Mouse (Mus musculus) heart, postnatal 0 days (tissue): Measurements from ENCODE around the gene Adam10. TPM values are rescaled to one million over a fixed set of nuclear protein-coding genes. Genes with fewer than 3 reads are reported as not detected.

Experiments used
- ATAC-seq: fragments of 200-750 bp; cut with Nextera tagmentation; 2 replicates; pipeline ENCODE4 v1.8.0; 2017; ENCODE audit warnings: low read depth, moderate number of reproducible peaks, moderate library complexity; ENCODE audit not compliant: insufficient read depth
- DNase-seq: peaks from one replicate; pipeline ENCODE4 v3.0.0-alpha.2; 2016; ENCODE audit warnings: low spot score
- H3K27ac ChIP-seq: fragments of 300-500 bp; sonication (generic); 2 replicates; pipeline ENCODE4 v1.5.1; 2014; ENCODE audit warnings: low read depth, mild to moderate bottlenecking
- H3K27me3 ChIP-seq: fragments of 300-500 bp; sonication (generic); 2 replicates; pipeline ENCODE4 v1.6.1; 2014; ENCODE audit warnings: low read length, mixed read lengths; ENCODE audit not compliant: control insufficient read depth, insufficient read depth
- H3K36me3 ChIP-seq: fragments of 300-500 bp; sonication (generic); replicated peaks from 2 replicates; pipeline ENCODE4 v1.6.1; 2014; ENCODE audit warnings: low read length, mixed read lengths; ENCODE audit not compliant: control insufficient read depth, insufficient read depth
- H3K4me1 ChIP-seq: fragments of 300-500 bp; sonication (generic); 2 replicates; pipeline ENCODE4 v1.6.1; 2014; ENCODE audit warnings: antibody characterized with exemption; ENCODE audit not compliant: control insufficient read depth, insufficient read depth
- H3K4me2 ChIP-seq: fragments of 300-500 bp; sonication (generic); 2 replicates; pipeline ENCODE4 v1.6.1; 2014; ENCODE audit warnings: low read depth, mild to moderate bottlenecking, low read length, moderate library complexity
- H3K4me3 ChIP-seq: fragments of 300-500 bp; sonication (generic); 2 replicates; pipeline ENCODE4 v1.5.1; 2014; ENCODE audit warnings: low read depth, low read length
- H3K9ac ChIP-seq: fragments of 300-500 bp; sonication (generic); replicated peaks from 2 replicates; pipeline ENCODE4 v1.6.1; 2014; ENCODE audit warnings: low read depth, low read length, mixed read lengths
- H3K9me3 ChIP-seq: fragments of 300-500 bp; sonication (generic); replicated peaks from 2 replicates; pipeline ENCODE4 v1.6.1; 2016; ENCODE audit warnings: low read length; ENCODE audit not compliant: control insufficient read depth
- CTCF ChIP-seq: IDR thresholded peaks from 2 replicates; pipeline ENCODE4 v1.5.1; 2016; ENCODE audit warnings: antibody characterized with exemption, control low read depth, low read depth
- EP300 ChIP-seq: IDR thresholded peaks from 2 replicates; pipeline ENCODE4 v1.6.1; 2016; ENCODE audit warnings: antibody characterized with exemption, low read depth
- WGBS: fragments of 180-500 bp; shearing (Covaris S2); extraction: QIAGEN DNeasy Blood & Tissue Kit; methylation state at CpG from one replicate; pipeline ENCODE4 v1.1.7; 2014; 5-methylcytosine and 5-hydroxymethylcytosine counted together
- polyA plus RNA-seq: library from polyadenylated mRNA; unstranded; fragments of >200 nt; fragmentation: Nextera tagmentation; extraction: Ambion mirVana; gene quantifications from 2 replicates; pipeline ENCODE4 v1.2.1, GENCODE M21; 2015
- total RNA-seq: library from RNA; depleted of rRNA; stranded (reverse); fragments of >200 nt; gene quantifications from 2 replicates; pipeline ENCODE4 v1.2.3, GENCODE M21; 2014; ENCODE audit warnings: low replicate concordance

Adam10 gene
- total and polyA plus RNA-seq, 2 experiments from 2014 or later: 15.0 to 39.9 TPM

DNA sequence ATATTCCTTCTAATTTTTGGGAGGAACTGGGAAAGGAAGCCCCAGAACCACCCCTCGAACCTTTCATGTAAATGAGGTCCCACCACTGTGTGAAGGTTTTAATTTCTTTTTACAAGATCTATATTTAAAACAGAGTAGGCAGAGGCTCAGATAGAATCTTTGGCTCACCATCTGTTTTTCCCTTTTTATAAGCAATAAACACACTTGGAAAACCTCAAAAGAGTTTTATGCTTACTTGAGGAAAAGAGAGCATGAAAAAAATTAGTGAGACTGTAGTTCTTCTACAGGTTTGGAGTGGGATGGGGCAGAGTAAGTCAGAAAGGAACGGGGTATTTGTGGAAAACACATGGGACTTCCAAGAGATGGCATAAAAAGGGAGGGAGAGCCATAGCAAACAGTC lies 26.6 kb upstream of the Adam10 start:
- 81% methylated on average over 2 of the region's 2 CpGs for WGBS
- Histone ChIP-seq H3K36me3 (0 out of 2 replicates have a peak, but pooled peaks cover 2% of the 10 kb centered on the region), H3K4me1 (peaks cover 22% of the 10 kb centered on the region), H3K4me3 (no peak overlapping the region), H3K9me3 (no peaks in the 10 kb centered on the region), H3K9ac (no peak overlapping the region), H3K4me2 (no peak overlapping the region), H3K27me3 (no peaks in the 10 kb centered on the region), H3K27ac (no peak overlapping the region)
- TF ChIP-seq CTCF (no peak), EP300 (no peak)
- no peak for DNase-seq
- ATAC-seq: no peak

DNA sequence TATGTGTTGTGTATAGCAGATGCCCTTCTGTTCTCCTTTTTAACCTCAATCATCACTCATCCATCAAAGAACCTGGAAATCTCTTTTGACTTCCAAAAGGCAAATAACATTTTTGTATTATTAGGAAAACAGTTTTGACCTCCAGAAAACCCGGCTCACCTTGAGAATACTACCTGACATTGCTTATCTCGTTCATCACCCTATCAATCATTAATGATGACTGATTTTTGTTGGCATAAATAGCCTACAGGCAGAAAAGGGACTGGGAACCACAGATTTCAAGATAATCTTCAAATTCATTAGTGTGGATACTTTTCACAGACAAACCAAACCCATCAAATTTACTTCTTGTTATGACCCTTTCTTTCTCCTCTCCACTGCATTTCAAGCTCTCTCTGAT lies 24.9 kb upstream of the Adam10 start:
- no peak overlapping the region for H3K4me2 ChIP-seq
- H3K27ac ChIP-seq: no peak overlapping the region
- peaks cover 22% of the 10 kb centered on the region for H3K4me1 ChIP-seq
- H3K9ac ChIP-seq: no peak overlapping the region
- no peaks in the 10 kb centered on the region for H3K27me3 ChIP-seq
- ATAC-seq (no peak), DNase-seq (no peak)
- H3K4me3 ChIP-seq: no peak overlapping the region
- H3K36me3 ChIP-seq: 0 out of 2 replicates have a peak, but pooled peaks cover 2% of the 10 kb centered on the region
- 77% methylated on average over 2 of the region's 2 CpGs for WGBS
- TF ChIP-seq CTCF: no peak
- no peak for TF ChIP-seq EP300
- no peaks in the 10 kb centered on the region for H3K9me3 ChIP-seq

DNA sequence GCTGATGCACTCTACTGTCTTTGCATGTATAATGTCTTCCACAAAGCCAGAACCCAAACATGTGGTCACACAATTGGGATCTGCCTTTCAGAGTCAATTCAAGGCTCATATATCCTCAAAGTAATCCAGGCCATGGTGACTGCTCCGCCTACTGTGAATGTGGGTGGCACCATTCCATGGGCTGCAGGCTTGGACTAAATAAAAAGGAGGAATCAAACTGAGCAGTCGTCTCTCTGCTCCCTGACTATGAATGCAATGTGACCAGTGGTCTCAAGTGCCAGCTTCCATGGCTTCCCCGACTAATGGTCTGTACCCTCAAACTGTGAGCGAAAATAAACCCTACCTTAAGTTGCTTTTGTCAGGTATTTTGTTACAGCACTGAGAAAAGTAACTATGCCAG lies 24.3 kb upstream of the Adam10 start:
- ATAC-seq: no peak
- H3K4me1 ChIP-seq: peaks cover 22% of the 10 kb centered on the region

DNA sequence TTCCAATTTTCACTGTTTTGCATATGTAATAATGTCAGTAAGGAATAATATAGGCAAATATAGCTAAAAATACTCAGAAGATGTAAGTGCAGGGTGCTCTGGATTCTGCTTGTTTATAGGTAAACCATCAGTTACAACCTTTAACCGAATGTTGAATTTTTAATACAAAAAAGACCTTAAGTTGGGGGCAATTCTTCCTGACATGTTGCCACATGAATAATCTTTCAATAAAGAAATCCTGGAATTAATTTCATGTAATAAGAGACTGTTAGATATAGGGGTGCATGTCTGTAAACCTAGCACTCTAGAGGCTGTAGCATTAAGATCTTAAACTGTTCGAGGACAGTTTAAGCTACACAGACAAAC lies 23.1 kb upstream of the Adam10 start:
- H3K4me2 ChIP-seq: peak overlapping the region; percentile 97
- no peak overlapping the region for H3K27ac ChIP-seq
- no peaks in the 10 kb centered on the region for H3K9me3 ChIP-seq
- H3K4me1 ChIP-seq: peaks cover 22% of the 10 kb centered on the region
- ATAC-seq (no peak), DNase-seq (no peak)
- H3K4me3 ChIP-seq: peak overlapping the region; percentile 99
- H3K36me3 ChIP-seq: no peaks in the 10 kb centered on the region
- 35% methylated on average over 2 of the region's 2 CpGs for WGBS
- TF ChIP-seq CTCF (no peak), EP300 (no peak)
- peak overlapping the region; percentile 93; the same call in 1 of the 2 replicates for H3K9ac ChIP-seq
- H3K27me3 ChIP-seq: no peaks in the 10 kb centered on the region

More for the DNA sequence above, 24.3 kb upstream of the Adam10 start:
- no peak overlapping the region for H3K27ac ChIP-seq
- WGBS: 76% methylated on average over 4 of the region's 4 CpGs
- H3K4me3 ChIP-seq: no peak overlapping the region
- 0 out of 2 replicates have a peak, but pooled peaks cover 2% of the 10 kb centered on the region for H3K36me3 ChIP-seq
- DNase-seq: no peak
- H3K9ac ChIP-seq: no peak overlapping the region
- H3K4me2 ChIP-seq: 0 out of 2 replicates have a peak overlapping the region, but pooled peaks have one; percentile 97
- no peaks in the 10 kb centered on the region for H3K27me3 ChIP-seq
- TF ChIP-seq EP300: no peak
- TF ChIP-seq CTCF: no peak
- no peaks in the 10 kb centered on the region for H3K9me3 ChIP-seq

DNA sequence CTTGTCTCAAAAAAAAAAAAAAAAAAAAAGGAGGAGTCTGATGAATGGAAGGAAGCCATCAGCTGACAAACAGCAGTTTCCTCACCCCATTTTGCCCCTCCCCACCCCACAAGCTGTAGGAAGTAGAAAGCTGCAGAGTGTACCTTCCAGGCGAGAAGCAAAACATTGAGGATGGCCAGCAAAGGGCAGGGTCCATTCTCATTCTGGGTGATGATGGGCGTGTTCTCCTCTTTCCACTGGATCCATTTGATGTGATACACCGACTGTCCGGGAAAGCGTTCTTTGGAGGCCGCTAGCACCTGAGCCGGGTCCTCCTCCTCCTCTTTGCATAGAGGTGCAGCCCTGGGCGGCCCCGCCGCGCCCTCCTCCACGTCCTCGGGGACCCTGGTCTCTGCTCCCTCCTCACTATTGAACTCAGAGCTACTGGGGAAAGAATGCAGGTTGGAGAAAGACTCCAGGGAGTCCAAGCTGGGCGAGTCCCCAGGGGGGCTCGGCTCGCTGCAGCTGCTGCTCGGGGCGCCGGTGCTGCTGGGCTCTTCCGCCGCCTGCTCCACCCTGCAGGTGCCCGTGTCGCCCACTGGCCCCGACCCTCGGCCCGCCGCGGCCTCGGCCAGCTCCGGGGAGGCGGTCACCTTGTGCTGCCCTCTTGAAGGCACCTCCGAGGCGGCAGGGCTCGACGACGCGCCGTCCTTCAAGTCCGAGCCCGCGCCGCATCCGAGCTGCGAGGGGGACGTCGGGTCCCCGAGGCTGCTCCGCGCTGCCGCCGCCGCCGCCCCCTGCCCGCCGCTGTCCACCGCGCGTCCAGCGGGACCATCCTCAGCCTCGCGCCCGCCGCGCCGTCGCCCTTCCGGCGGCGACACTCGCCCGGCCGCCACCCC lies 22.4 kb upstream of the Adam10 start, which contains the start of gene Gm10642:
TSS of gene Gm10642 (plus strand) at position 122 of the 878 bp plus-strand sequence.
- Histone ChIP-seq H3K27ac (peak within 1 kb of the TSS; percentile 97), H3K4me1 (peaks cover 22% of the 10 kb centered on the region), H3K4me3 (peak within 1 kb of the TSS; percentile 99), H3K36me3 (no peaks in the 10 kb centered on the region), H3K9me3 (no peaks in the 10 kb centered on the region), H3K9ac (peak within 1 kb of the TSS; percentile 93), H3K4me2 (peak within 1 kb of the TSS; percentile 97), H3K27me3 (no peaks in the 10 kb centered on the region)
- WGBS: under 1% methylated on average over 65 of the region's 72 CpGs
- TF ChIP-seq EP300: no peak
- TF ChIP-seq CTCF: no peak
- ATAC-seq (peak; percentile 9), DNase-seq (peak; percentile 47)
